Mouse (Mus musculus) midbrain, embryonic 14.5 days (tissue): ENCODE measurements around the gene Tmem63b. TPM values are rescaled to one million over a fixed set of nuclear protein-coding genes. Genes with fewer than 3 reads are reported as not detected.

Source experiments
- ATAC-seq: fragments of 200-750 bp; cut with Nextera tagmentation; 2 replicates; pipeline ENCODE4 v1.8.0; 2017; ENCODE audit warnings: moderate number of reproducible peaks, moderate library complexity; ENCODE audit not compliant: low FRiP score, low TSS enrichment
- DNase-seq: peaks from one replicate; pipeline ENCODE4 v3.0.0-alpha.2; 2015
- H3K27ac ChIP-seq: fragments of 300-500 bp; sonication (generic); replicated peaks from 2 replicates; pipeline ENCODE4 v1.5.1; 2014; ENCODE audit warnings: mild to moderate bottlenecking, low read depth, low read length, moderate library complexity
- H3K27me3 ChIP-seq: fragments of 300-500 bp; sonication (generic); 2 replicates; pipeline ENCODE4 v1.6.1; 2014; ENCODE audit warnings: low read length, control low read depth, mixed read lengths; ENCODE audit not compliant: control insufficient read depth, insufficient read depth
- H3K36me3 ChIP-seq: fragments of 300-500 bp; sonication (generic); 2 replicates; pipeline ENCODE4 v1.6.1; 2014; ENCODE audit warnings: low read length, control low read depth; ENCODE audit not compliant: control insufficient read depth, insufficient read depth
- H3K4me1 ChIP-seq: fragments of 300-500 bp; sonication (generic); 2 replicates; pipeline ENCODE4 v1.6.1; 2014; ENCODE audit warnings: mild to moderate bottlenecking, antibody characterized with exemption, low read length, control low read depth; ENCODE audit not compliant: control insufficient read depth, insufficient read depth
- H3K4me2 ChIP-seq: fragments of 300-500 bp; sonication (generic); 2 replicates; pipeline ENCODE4 v1.6.1; 2014; ENCODE audit warnings: mild to moderate bottlenecking, low read length, moderate library complexity
- H3K4me3 ChIP-seq: fragments of 300-500 bp; sonication (generic); replicated peaks from 2 replicates; pipeline ENCODE4 v1.5.1; 2014; ENCODE audit warnings: low read depth, low read length
- H3K9ac ChIP-seq: fragments of 300-500 bp; sonication (generic); replicated peaks from 2 replicates; pipeline ENCODE4 v1.6.1; 2014; ENCODE audit warnings: mild to moderate bottlenecking, low read length, moderate library complexity
- H3K9me3 ChIP-seq: fragments of 300-500 bp; sonication (generic); 2 replicates; pipeline ENCODE4 v1.6.1; 2016; ENCODE audit warnings: low read length, control low read depth, mixed read lengths; ENCODE audit not compliant: control insufficient read depth
- WGBS: fragments of 180-500 bp; shearing (Covaris S2); extraction: QIAGEN DNeasy Blood & Tissue Kit; methylation state at CpG from one replicate; pipeline ENCODE4 v1.1.7; 2014; 5-methylcytosine and 5-hydroxymethylcytosine counted together
- polyA plus RNA-seq: library from polyadenylated mRNA; unstranded; fragments of >200 nt; fragmentation: Nextera tagmentation; extraction: Ambion mirVana; gene quantifications from 2 replicates; pipeline ENCODE4 v1.2.1, GENCODE M21; 2014

Gene Tmem63b
- polyA plus RNA-seq, 1 experiment from 2014 or later, result 123 TPM

- Histone ChIP-seq H3K27ac (no peak overlapping the region), H3K27me3 (no peaks in the 10 kb centered on the region), H3K9me3 (no peaks in the 10 kb centered on the region), H3K4me3 (no peak overlapping the region), H3K36me3 (no peaks in the 10 kb centered on the region), H3K9ac (no peak overlapping the region), H3K4me1 (no peaks in the 10 kb centered on the region), H3K4me2 (no peak overlapping the region)
- 92% methylated on average over 6 of the region's 6 CpGs for WGBS
- no peak for DNase-seq
- no peak for ATAC-seq
Observed at GRCm38 (mm10) chr17:45617655-45618054, 69.0 kb downstream of the Tmem63b start.

GRCm38 (mm10) chr17:45616679-45617078 is 70.0 kb downstream of the Tmem63b start:
- H3K4me3 ChIP-seq, result no peak overlapping the region
- no peak for ATAC-seq
- no peaks in the 10 kb centered on the region for H3K27me3 ChIP-seq
- 84% methylated on average over 3 of the region's 3 CpGs for WGBS
- H3K4me2 ChIP-seq, result no peak overlapping the region
- no peaks in the 10 kb centered on the region for H3K4me1 ChIP-seq
- no peaks in the 10 kb centered on the region for H3K9me3 ChIP-seq
- H3K36me3 ChIP-seq, result no peaks in the 10 kb centered on the region
- H3K9ac ChIP-seq, result no peak overlapping the region
- no peak overlapping the region for H3K27ac ChIP-seq
- DNase-seq, result no peak

DNA sequence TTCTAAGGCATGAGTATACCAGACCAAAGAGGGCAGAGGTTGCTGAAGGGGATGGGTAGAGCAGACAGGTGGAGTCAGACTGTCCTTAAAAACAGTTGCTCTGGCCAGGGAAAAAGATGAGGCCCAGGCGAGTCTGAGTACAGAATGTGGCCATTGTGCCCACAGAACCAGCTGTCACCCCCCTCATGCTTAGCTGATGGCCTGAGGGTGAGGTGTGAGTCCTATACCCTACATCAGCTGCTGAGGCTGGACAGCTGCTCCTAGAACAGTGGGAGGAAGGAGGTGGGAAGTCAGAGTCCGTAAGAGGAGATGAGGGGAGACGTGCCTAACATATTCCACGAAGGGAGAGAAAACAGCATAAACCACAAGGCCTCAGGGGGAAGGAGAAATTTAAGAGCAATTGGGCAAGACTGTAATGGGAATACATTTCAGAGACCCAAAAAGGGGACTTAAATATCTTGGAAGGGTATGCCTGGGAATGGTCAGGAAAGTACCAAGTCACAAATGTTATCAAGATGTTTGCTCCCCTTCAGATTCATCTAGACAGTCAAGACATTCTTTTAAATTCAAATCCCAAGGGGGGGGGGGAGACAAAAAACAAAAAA is 70.6 kb downstream of the Tmem63b start:
- WGBS, result 73% methylated on average over 4 of the region's 4 CpGs
- Histone ChIP-seq H3K36me3 (no peaks in the 10 kb centered on the region), H3K9ac (no peak overlapping the region), H3K4me3 (no peak overlapping the region), H3K27ac (no peak overlapping the region), H3K9me3 (no peaks in the 10 kb centered on the region), H3K4me2 (no peak overlapping the region), H3K27me3 (no peaks in the 10 kb centered on the region), H3K4me1 (no peaks in the 10 kb centered on the region)
- ATAC-seq, result no peak
- no peak for DNase-seq

- H3K27ac ChIP-seq, result no peak overlapping the region
- DNase-seq (no peak), ATAC-seq (no peak)
- H3K9me3 ChIP-seq, result no peaks in the 10 kb centered on the region
- H3K4me1 ChIP-seq, result peaks cover 5% of the 10 kb centered on the region; the same call in 1 of the 2 replicates
- 86% methylated on average over 7 of the region's 7 CpGs for WGBS
- H3K4me3 ChIP-seq, result no peak overlapping the region
- H3K36me3 ChIP-seq, result no peaks in the 10 kb centered on the region
- no peaks in the 10 kb centered on the region for H3K27me3 ChIP-seq
- no peak overlapping the region for H3K9ac ChIP-seq
- H3K4me2 ChIP-seq, result no peak overlapping the region
Observed at GRCm38 (mm10) chr17:45612921-45613320, 73.8 kb downstream of the Tmem63b start.

- Histone ChIP-seq H3K27ac (no peak overlapping the region), H3K9me3 (no peaks in the 10 kb centered on the region), H3K4me1 (peaks cover 5% of the 10 kb centered on the region; the same call in 1 of the 2 replicates), H3K4me2 (no peak overlapping the region), H3K4me3 (no peak overlapping the region), H3K36me3 (no peaks in the 10 kb centered on the region), H3K9ac (no peak overlapping the region), H3K27me3 (no peaks in the 10 kb centered on the region)
- DNase-seq, result no peak
- 89% methylated on average over 8 of the region's 8 CpGs for WGBS
- no peak for ATAC-seq
Observed at GRCm38 (mm10) chr17:45612008-45612407, 74.7 kb downstream of the Tmem63b start.

Other genes with a start within 250 kb of the Tmem63b start
- gene Spats1, start 211.5 kb downstream of the Tmem63b start, polyA plus RNA-seq, result 2.1 and 3.1 TPM in 2 replicates
- 13.6 and 14.8 TPM in 2 replicates for gene Aars2, start 180.1 kb downstream of the Tmem63b start, polyA plus RNA-seq
- gene Tcte1, start 163.5 kb downstream of the Tmem63b start, polyA plus RNA-seq, result 3.0 and 5.8 TPM in 2 replicates
- gene Tmem151b, start 137.2 kb downstream of the Tmem63b start, polyA plus RNA-seq, result 20.4 and 24.1 TPM in 2 replicates
- gene Nfkbie, start 131.2 kb downstream of the Tmem63b start, polyA plus RNA-seq, result 4.2 and 4.9 TPM in 2 replicates
- 73.0 and 77.1 TPM in 2 replicates for gene Slc35b2, start 123.0 kb downstream of the Tmem63b start, polyA plus RNA-seq
- 1,248 and 1,388 TPM in 2 replicates for gene Hsp90ab1, start 113.6 kb downstream of the Tmem63b start, polyA plus RNA-seq
- 21.2 and 33.2 TPM in 2 replicates for gene Slc29a1, start 87.3 kb downstream of the Tmem63b start, polyA plus RNA-seq
- not detected in 2 replicates for gene Mymx, start 84.8 kb downstream of the Tmem63b start, polyA plus RNA-seq
- gene Capn11, start 27.6 kb downstream of the Tmem63b start, polyA plus RNA-seq, result 0.08 and 2.4 TPM in 2 replicates
- gene Mrpl14, start 583 bp downstream of the Tmem63b start, polyA plus RNA-seq, result 110 and 139 TPM in 2 replicates
- gene 1600014C23Rik, start 46.9 kb upstream of the Tmem63b start, polyA plus RNA-seq, result 0.47 TPM in 1 of 2 replicates, not detected in the other